Mouse (Mus musculus) megakaryocyte, embryonic 14.5 days (primary cell): ENCODE data around the gene Pdcd4.

ENCODE experiments used
- FLI1 ChIP-seq: IDR thresholded peaks from 2 replicates; pipeline ENCODE4 v1.6.1; 2012; ENCODE audit warnings: low read length, inconsistent platforms, mixed read lengths
- GATA1 ChIP-seq: IDR thresholded peaks from 3 replicates; pipeline ENCODE4 v1.6.1; 2012; ENCODE audit warnings: mixed read lengths, low read length, inconsistent platforms, borderline replicate concordance

DNA sequence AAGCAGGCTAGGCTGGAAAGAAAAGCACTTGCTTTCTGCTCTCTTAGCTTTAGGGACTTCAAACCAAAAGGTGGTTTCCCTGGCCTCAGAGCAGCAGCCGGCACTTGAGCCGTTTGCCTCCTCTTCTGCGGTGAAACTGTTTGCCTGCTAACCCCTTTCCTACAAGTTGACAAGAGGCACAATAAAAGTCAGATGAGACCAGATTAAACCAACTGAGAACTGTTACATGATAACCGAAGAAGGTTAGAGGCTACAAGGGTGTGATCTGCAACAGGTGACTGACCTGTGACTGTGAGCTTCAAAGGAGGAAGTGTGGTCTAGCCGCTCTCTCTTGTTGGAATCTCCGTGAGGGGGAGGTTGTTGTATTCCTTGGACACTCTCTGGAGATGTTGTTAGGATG is 20.5 kb upstream of the Pdcd4 start:
- TF ChIP-seq GATA1 (no peak), FLI1 (no peak)
